Mouse (Mus musculus) embryonic facial prominence, embryonic 13.5 days (tissue): ENCODE data around the gene P2rx4. TPM values are rescaled to one million over a fixed set of nuclear protein-coding genes. Genes with fewer than 3 reads are reported as not detected.

Source experiments
- ATAC-seq: fragments of 200-750 bp; cut with Nextera tagmentation; 2 replicates; pipeline ENCODE4 v1.8.0; 2017; ENCODE audit warnings: low read depth; ENCODE audit not compliant: insufficient number of reproducible peaks, insufficient read depth, low FRiP score, low TSS enrichment
- H3K27ac ChIP-seq: fragments of 300-500 bp; sonication (generic); 2 replicates; pipeline ENCODE4 v1.5.1; 2015; ENCODE audit warnings: moderate library complexity, mild to moderate bottlenecking, inconsistent platforms
- H3K27me3 ChIP-seq: fragments of 300-500 bp; sonication (generic); 2 replicates; pipeline ENCODE4 v1.6.1; 2015; ENCODE audit warnings: mild to moderate bottlenecking, inconsistent platforms
- H3K36me3 ChIP-seq: fragments of 300-500 bp; sonication (generic); 2 replicates; pipeline ENCODE4 v1.6.1; 2015; ENCODE audit warnings: mild to moderate bottlenecking, inconsistent platforms
- H3K4me1 ChIP-seq: fragments of 300-500 bp; sonication (generic); 2 replicates; pipeline ENCODE4 v1.6.1; 2015; ENCODE audit warnings: inconsistent platforms
- H3K4me2 ChIP-seq: fragments of 300-500 bp; sonication (generic); 2 replicates; pipeline ENCODE4 v1.6.1; 2015; ENCODE audit warnings: moderate library complexity, mild to moderate bottlenecking, inconsistent platforms
- H3K4me3 ChIP-seq: fragments of 300-500 bp; sonication (generic); 2 replicates; pipeline ENCODE4 v1.5.1; 2015; ENCODE audit warnings: mild to moderate bottlenecking, inconsistent platforms
- H3K9ac ChIP-seq: fragments of 300-500 bp; sonication (generic); 2 replicates; pipeline ENCODE4 v1.6.1; 2015; ENCODE audit warnings: mild to moderate bottlenecking, inconsistent platforms
- H3K9me3 ChIP-seq: fragments of 300-500 bp; sonication (generic); 2 replicates; pipeline ENCODE4 v1.6.1; 2016; ENCODE audit warnings: inconsistent platforms
- WGBS: fragments of 180-500 bp; shearing (Covaris S2); methylation state at CpG from one replicate; pipeline ENCODE4 v1.1.7; 2015; ENCODE audit warnings: mixed read lengths; 5-methylcytosine and 5-hydroxymethylcytosine counted together
- polyA plus RNA-seq: library from polyadenylated mRNA; unstranded; fragments of >200 nt; fragmentation: Nextera tagmentation; extraction: Ambion mirVana; gene quantifications from 2 replicates; pipeline ENCODE4 v1.2.1, GENCODE M21; 2015

The P2rx4 gene
- polyA plus RNA-seq, 1 experiment from 2014 or later = 16.9 TPM

GRCm38 (mm10) chr5:122687391-122687790 lies 20.0 kb upstream of the P2rx4 start:
- no peak for ATAC-seq
- Histone ChIP-seq H3K27me3 (no peaks in the 10 kb centered on the region), H3K4me2 (no peak overlapping the region), H3K36me3 (no peaks in the 10 kb centered on the region), H3K9ac (no peak overlapping the region), H3K4me3 (no peak overlapping the region), H3K9me3 (no peaks in the 10 kb centered on the region), H3K27ac (no peak overlapping the region), H3K4me1 (no peaks in the 10 kb centered on the region)
- WGBS = 60% methylated on average over 4 of the region's 4 CpGs

DNA sequence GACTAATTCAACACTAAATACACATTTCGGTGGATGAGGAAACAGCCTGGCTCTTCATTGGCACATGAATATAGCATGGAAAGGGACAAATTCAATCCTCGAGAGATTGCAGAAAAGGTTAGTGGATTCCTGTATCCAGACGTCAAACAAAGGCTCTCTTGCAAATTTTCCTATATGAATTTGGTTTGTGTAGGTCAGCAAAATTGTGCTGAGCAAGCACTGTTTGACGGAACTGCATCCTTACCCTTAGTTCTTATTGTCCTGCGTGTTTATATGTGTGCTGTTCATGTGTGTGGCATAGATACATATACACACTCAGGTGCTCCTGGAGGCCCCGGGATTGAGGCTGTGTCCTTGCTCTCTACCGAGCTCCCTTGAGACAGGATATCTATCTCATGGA lies 18.2 kb upstream of the P2rx4 start:
- Histone ChIP-seq H3K4me2 (no peak overlapping the region), H3K4me1 (peaks cover 4% of the 10 kb centered on the region; the same call in 1 of the 2 replicates), H3K4me3 (no peak overlapping the region), H3K27ac (no peak overlapping the region), H3K36me3 (no peaks in the 10 kb centered on the region), H3K9ac (no peak overlapping the region), H3K27me3 (no peaks in the 10 kb centered on the region), H3K9me3 (no peaks in the 10 kb centered on the region)
- 89% methylated on average over 7 of the region's 7 CpGs for WGBS
- ATAC-seq = no peak

DNA sequence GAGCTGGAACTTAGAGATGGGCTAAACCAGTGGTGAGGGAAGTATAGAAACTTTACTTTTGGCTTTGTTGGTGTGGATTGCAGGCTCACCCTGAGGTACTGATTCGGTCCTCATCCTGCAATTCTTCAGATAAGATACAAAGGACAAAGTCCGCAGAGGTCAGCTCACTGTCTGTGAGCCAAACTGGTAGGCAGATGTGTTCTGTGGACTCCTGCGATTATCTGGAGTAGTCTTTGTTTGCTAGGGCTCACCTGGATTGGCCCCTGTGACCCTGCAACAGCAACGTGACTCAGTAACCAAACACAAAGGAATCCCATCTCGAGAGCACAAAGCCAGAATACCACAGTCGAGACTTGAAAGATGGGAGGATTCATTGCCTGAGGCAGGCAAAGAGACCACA lies 16.9 kb upstream of the P2rx4 start:
- ATAC-seq = no peak

GRCm38 (mm10) chr5:122693431-122694207 lies 13.7 kb upstream of the P2rx4 start:
- Histone ChIP-seq H3K9me3 (no peaks in the 10 kb centered on the region), H3K27ac (no peak overlapping the region), H3K4me3 (no peak overlapping the region), H3K4me1 (peaks cover 4% of the 10 kb centered on the region; the same call in 1 of the 2 replicates), H3K4me2 (no peak overlapping the region), H3K27me3 (no peaks in the 10 kb centered on the region), H3K36me3 (no peaks in the 10 kb centered on the region), H3K9ac (no peak overlapping the region)
- WGBS = 34% methylated on average over 13 of the region's 13 CpGs
- no peak for ATAC-seq

More for the DNA sequence above, 16.9 kb upstream of the P2rx4 start:
- no peaks in the 10 kb centered on the region for H3K27me3 ChIP-seq
- H3K9me3 ChIP-seq = no peaks in the 10 kb centered on the region
- no peak overlapping the region for H3K4me2 ChIP-seq
- H3K27ac ChIP-seq = no peak overlapping the region
- 39% methylated on average over 6 of the region's 6 CpGs for WGBS
- H3K9ac ChIP-seq = no peak overlapping the region
- peaks cover 4% of the 10 kb centered on the region; the same call in 1 of the 2 replicates for H3K4me1 ChIP-seq
- no peak overlapping the region for H3K4me3 ChIP-seq
- H3K36me3 ChIP-seq = no peaks in the 10 kb centered on the region

- no peak overlapping the region for H3K27ac ChIP-seq
- no peak overlapping the region for H3K9ac ChIP-seq
- 66% methylated on average over 8 of the region's 8 CpGs for WGBS
- H3K9me3 ChIP-seq = no peaks in the 10 kb centered on the region
- ATAC-seq = no peak
- no peaks in the 10 kb centered on the region for H3K27me3 ChIP-seq
- no peak overlapping the region for H3K4me2 ChIP-seq
- H3K4me3 ChIP-seq = no peak overlapping the region
- H3K4me1 ChIP-seq = peaks cover 4% of the 10 kb centered on the region; the same call in 1 of the 2 replicates
- no peaks in the 10 kb centered on the region for H3K36me3 ChIP-seq
Measured at GRCm38 (mm10) chr5:122695516-122695915, 11.8 kb upstream of the P2rx4 start.

DNA sequence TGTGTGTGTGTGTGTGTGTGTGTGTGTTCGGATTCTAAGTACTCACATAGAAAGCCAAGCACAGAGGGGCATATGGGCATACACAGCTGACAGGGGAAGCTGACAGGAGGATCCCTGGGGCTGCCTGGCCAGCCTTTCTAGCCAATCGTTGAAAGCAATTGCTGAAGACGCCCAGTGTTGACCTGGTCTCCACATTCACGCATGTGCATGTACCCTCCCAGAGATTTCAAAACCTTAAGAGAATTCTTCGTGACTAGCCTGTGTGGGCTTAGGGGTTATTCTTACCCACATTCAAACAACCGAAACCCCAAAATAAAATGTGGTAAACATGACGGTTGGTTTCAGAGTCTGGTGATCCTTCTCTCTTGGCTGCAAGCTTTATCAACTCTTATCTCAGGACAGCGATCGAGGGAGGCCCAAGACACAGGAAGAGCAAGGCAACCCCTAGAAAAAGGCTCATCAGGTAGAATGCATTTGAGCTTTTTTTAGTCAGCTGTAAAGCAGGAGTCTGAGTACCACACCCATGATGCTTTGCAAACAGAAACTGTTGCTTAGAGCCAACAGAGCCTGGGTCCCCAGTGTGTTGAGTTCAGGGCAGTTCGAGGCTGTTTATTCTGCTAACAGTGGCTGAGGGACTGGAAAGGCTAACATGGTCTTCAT lies 9.2 kb upstream of the P2rx4 start:
- Histone ChIP-seq H3K4me2 (no peak overlapping the region), H3K27me3 (no peaks in the 10 kb centered on the region), H3K27ac (no peak overlapping the region), H3K9me3 (no peaks in the 10 kb centered on the region), H3K36me3 (no peaks in the 10 kb centered on the region), H3K9ac (no peak overlapping the region), H3K4me3 (no peak overlapping the region), H3K4me1 (peaks cover 4% of the 10 kb centered on the region; the same call in 1 of the 2 replicates)
- ATAC-seq = no peak
- WGBS = 86% methylated on average over 10 of the region's 10 CpGs

GRCm38 (mm10) chr5:122698701-122699060 lies 8.7 kb upstream of the P2rx4 start:
- H3K4me3 ChIP-seq = no peak overlapping the region
- H3K9me3 ChIP-seq = no peaks in the 10 kb centered on the region
- 78% methylated on average over 9 of the region's 9 CpGs for WGBS
- H3K4me2 ChIP-seq = no peak overlapping the region
- H3K27me3 ChIP-seq = no peaks in the 10 kb centered on the region
- no peaks in the 10 kb centered on the region for H3K4me1 ChIP-seq
- H3K36me3 ChIP-seq = no peaks in the 10 kb centered on the region
- no peak overlapping the region for H3K27ac ChIP-seq
- no peak for ATAC-seq
- no peak overlapping the region for H3K9ac ChIP-seq

- Histone ChIP-seq H3K9ac (no peak overlapping the region), H3K27me3 (no peaks in the 10 kb centered on the region), H3K4me3 (no peak overlapping the region), H3K36me3 (no peaks in the 10 kb centered on the region), H3K27ac (no peak overlapping the region), H3K4me1 (no peaks in the 10 kb centered on the region), H3K9me3 (no peaks in the 10 kb centered on the region), H3K4me2 (no peak overlapping the region)
- WGBS = 79% methylated on average over 12 of the region's 12 CpGs
- ATAC-seq = no peak
Measured at GRCm38 (mm10) chr5:122700109-122700836, 7.1 kb upstream of the P2rx4 start.

DNA sequence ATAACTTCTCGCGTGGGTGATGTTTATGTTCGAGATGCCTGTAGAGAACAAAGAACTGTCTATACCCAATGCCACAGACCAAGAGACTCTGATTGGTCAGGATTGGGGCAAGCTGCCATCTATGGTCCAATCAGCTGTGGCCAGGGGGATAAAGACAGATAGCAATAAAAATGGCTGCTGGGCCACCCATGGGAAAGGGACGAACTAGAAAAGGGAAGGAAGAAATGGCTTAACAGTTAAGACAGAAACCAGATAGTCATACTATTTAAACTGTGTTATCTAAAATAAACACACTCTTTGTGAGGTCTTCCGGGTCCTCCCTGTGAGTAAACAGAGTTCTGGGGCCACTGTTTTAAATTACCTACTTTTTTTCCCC lies 6.5 kb upstream of the P2rx4 start:
- ATAC-seq = no peak
- 56% methylated on average over 5 of the region's 5 CpGs for WGBS
- no peak overlapping the region for H3K4me2 ChIP-seq

DNA sequence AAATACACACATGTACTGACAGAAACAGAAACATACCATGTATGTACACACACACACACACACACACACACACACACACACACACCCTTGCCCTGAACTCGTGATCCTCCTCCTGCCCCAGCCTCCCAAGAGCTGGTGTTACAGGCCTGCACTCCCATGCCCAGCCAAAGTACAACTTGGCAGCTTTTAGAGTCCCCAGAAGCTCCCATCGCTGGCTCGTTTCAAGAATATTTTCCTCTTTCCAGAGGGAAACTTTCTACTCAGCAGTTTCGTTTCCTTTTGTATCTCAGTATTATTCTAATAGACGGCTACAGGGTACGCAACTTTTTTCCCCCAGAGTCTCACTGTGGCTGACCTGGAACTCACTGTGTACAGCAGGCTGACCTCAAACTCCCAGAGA lies 5.2 kb upstream of the P2rx4 start:
- H3K4me2 ChIP-seq = no peak overlapping the region
- H3K9ac ChIP-seq = no peak overlapping the region
- no peak for ATAC-seq
- no peak overlapping the region for H3K4me3 ChIP-seq
- peaks cover 7% of the 10 kb centered on the region for H3K4me1 ChIP-seq
- H3K27ac ChIP-seq = no peak overlapping the region
- WGBS = 78% methylated on average over 6 of the region's 6 CpGs
- no peaks in the 10 kb centered on the region for H3K9me3 ChIP-seq
- no peaks in the 10 kb centered on the region for H3K27me3 ChIP-seq
- no peaks in the 10 kb centered on the region for H3K36me3 ChIP-seq

More for the DNA sequence above, 6.5 kb upstream of the P2rx4 start:
- Histone ChIP-seq H3K36me3 (no peaks in the 10 kb centered on the region), H3K27me3 (no peaks in the 10 kb centered on the region), H3K9ac (no peak overlapping the region), H3K27ac (no peak overlapping the region), H3K4me1 (no peaks in the 10 kb centered on the region), H3K4me3 (no peak overlapping the region), H3K9me3 (no peaks in the 10 kb centered on the region)

- Histone ChIP-seq H3K4me2 (no peak overlapping the region), H3K4me1 (peaks cover 15% of the 10 kb centered on the region), H3K4me3 (no peak overlapping the region), H3K9me3 (no peaks in the 10 kb centered on the region), H3K36me3 (no peaks in the 10 kb centered on the region), H3K27ac (no peak overlapping the region), H3K27me3 (no peaks in the 10 kb centered on the region), H3K9ac (no peak overlapping the region)
- no peak for ATAC-seq
- WGBS = 76% methylated on average over 2 of the region's 2 CpGs
Measured at GRCm38 (mm10) chr5:122703574-122703973, 3.8 kb upstream of the P2rx4 start.
